Mouse (Mus musculus) frontal cortex, adult 2 months (tissue): Measurements from ENCODE around the gene Frmd8. TPM values are rescaled to one million over a fixed set of nuclear protein-coding genes. Genes with fewer than 3 reads are reported as not detected.
A peak's percentile ranks its signal among the peaks of the same experiment; 100 is the strongest.
"Not testable (repeated sequence)": the region's sequence is repeated elsewhere in the genome, so short reads cannot be mapped to it uniquely, and the experiment has no call there.

Source experiments
- DNase-seq, 2 experiments: peaks; one replicate each; pipeline ENCODE4 v3.0.0; 2022; ENCODE audit warnings: low spot score in 1 of 2; ENCODE audit errors: extremely low spot score in 1 of 2
- polyA plus RNA-seq: library from polyadenylated mRNA; depleted of rRNA; stranded (reverse); fragments of >200 nt; gene quantifications from 2 replicates; pipeline ENCODE4 v1.2.3, GENCODE M21; 2012

Frmd8 gene
- polyA plus RNA-seq, 1 experiment, result 13.1 TPM

GRCm38 (mm10) chr19:5887234-5887815 is 12.3 kb upstream of the Frmd8 start:
- no peak for DNase-seq

- no peak for DNase-seq
These were observed 10.8 kb upstream of the Frmd8 start for GRCm38 (mm10) chr19:5885838-5886237.

- no peak for DNase-seq
These were observed 8.9 kb upstream of the Frmd8 start for GRCm38 (mm10) chr19:5883935-5884334.

DNA sequence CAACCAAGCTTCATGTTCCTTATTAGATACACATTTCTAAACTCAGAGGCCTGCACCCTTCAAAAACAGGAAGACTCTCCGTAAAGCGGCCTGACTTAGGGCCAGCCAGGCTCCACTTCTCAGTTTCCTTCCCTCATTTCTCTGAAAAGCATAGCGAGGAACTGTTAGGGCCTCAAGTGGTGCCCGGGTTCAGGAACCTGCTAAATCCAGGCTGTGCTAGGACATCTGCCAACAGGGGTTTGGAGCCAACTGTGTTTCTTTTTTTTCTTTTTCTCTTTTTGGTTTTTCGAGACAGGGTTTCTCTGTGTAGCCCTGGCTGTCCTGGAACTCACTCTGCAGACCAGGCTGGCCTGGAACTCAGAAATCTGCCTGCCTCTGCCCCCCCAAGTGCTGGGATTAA is 7.0 kb upstream of the Frmd8 start:
- DNase-seq, result not testable (repeated sequence)

DNA sequence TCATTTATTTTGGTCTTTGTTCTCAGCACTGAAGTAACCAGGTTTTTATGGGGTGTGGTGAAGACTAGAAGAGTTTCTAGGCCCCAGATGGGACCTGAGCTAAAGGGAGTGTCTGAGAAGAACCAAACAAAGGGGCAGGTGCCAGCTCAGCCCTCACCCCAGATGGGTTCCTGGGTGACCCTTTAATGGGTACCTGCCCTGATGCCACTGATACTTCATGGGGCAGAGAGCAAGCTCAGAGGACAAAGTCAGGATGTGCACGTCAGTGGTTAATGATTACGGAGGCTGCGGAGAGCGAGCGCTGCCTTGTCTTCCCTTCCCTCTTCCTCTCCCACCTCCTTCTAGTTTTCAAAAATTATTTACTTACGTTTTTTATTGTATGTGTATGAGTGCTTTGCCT is 6.1 kb upstream of the Frmd8 start:
- no peak for DNase-seq

DNA sequence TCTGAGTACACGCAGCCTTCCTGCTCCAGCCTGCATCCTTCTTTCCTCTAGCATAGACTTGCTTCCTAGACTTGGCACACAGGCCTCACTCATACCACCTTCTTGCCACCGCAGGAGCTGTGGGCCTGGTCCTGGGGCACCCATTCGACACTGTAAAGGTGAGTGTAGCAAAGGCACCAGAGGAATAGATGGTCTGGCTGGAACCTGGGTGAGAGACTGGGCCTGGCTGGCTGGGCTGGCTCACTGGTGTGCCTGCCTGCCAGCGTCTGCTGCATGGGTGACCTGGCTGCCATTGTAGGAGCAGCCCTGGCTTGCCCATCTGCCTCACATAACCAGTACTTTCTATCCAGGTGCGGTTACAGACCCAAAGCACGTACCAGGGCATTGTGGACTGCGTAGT is 4.7 kb upstream of the Frmd8 start:
- no peak for DNase-seq

GRCm38 (mm10) chr19:5878916-5879315 is 3.8 kb upstream of the Frmd8 start:
- no peak for DNase-seq

GRCm38 (mm10) chr19:5878362-5878722 is 3.3 kb upstream of the Frmd8 start:
- DNase-seq, result no peak

DNA sequence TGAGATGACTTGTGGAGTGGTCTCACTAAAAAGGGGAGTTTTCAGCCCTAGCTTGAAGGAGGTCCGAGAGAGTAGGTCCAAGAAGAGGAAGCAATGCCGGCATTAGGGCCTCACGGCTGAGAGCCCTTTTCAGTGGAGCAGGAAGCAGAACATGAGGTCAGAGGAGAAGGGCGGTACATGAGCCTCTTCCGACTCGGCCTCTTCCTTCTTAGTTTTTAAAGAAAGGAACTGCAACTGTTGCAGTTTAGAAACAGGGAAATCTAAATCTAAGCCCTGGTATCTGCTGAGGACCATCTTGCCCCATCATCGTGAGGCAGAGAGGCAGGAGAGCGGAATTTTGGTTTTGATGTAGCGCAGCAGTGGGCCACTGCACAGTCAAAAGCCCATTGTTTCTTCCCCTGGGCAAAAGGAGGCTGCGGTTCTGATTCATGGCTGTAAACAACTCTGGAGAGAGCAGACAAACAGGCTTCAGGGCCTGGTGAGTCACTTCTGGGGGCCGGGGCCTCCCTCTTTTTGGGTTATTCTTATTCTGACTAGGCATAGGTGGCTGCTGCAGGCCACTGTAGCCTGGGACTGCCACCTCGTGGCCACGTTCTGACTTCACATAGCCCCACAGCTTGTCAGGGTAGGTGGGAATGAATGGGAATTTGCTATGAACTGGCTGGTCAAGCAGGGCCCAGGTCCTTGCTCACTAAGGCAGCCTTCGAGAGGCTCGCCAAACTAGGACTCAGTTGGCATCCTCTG is 2.7 kb upstream of the Frmd8 start, which contains the start of gene Slc25a45:
Slc25a45 (plus strand) TSS at position 191 of the 744 bp plus-strand sequence.
- peak; percentile 67 to 83 for DNase-seq

- DNase-seq, result no peak
These were observed 594 bp downstream of the Frmd8 start for GRCm38 (mm10) chr19:5874391-5874968.

- DNase-seq, result no peak
These were observed 2.0 kb downstream of the Frmd8 start for GRCm38 (mm10) chr19:5872931-5873556.

DNA sequence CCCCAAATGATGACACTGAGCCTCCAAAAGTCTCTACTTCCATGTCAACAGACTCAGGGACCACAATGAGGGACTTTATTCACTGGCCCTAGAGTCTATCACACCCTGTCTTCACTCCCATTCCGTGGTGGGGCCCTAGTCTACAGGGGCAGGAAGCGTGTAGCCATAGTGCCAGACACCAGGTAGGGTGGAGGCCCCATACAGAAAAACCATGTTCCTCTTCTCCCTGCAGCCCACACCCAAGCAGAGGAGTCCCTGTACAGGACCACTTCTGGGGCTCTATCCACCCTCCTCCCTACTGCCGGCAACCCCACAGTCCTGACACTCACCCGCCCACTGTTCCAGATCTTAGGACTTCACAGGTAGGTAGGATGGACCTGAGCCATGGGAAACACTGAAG is 2.5 kb downstream of the Frmd8 start:
- no peak for DNase-seq

- no peak for DNase-seq
These were observed 3.4 kb downstream of the Frmd8 start for GRCm38 (mm10) chr19:5871683-5872082.

DNA sequence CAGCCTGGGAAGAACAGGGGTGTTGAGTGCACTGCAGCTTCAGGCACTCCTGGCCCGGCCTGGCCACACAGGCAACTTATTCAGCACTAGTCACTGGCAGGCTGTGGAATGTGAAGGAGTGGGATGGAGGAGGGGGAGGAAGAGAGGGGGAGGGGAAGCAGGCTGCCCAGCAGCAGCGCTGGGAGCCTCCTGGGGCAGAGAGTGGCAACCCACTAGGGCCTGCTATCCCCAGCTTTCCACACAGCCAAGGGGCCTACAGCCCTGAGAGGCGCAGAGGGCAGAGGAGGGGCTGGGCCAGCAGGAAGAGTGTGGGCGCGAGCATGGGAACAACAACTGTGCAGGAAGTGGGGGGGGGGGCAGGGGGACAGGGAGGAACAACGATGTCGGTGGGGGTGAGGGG is 3.8 kb downstream of the Frmd8 start:
- no peak for DNase-seq

GRCm38 (mm10) chr19:5868096-5868495 is 7.0 kb downstream of the Frmd8 start:
- no peak for DNase-seq

DNA sequence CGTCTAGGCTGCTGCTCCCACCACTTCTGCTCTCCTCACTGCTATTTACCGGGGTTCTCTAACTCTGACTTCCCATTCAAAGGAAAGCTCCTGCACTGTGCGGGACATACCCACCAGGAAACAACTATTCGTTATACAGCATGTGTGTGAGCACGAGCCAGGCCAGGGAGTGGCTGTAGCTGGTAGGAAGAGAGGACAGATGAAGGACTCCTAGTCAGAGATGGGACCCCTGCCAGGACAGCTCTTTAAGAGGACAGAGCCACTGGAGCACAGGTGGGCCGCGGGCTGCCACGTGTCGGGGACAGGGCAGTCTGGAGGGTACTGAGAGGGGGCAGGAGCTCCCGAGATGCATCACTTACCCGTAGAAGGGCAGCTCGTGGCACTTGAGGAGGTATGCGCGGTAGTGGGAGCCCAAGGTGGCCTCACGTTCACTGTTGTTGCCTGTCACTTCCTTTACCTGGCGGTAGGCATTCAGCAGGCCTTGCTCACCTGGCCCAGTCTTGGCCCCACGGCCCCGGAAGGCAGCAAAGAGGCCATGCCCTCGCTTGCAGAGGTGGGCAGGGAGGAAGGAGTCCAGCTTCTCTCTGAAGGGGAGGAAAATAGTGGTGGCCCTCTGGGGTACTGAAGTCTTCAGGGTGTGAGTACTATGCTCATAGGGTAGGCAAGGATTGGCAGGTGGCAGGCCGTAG is 10.2 kb downstream of the Frmd8 start:
- DNase-seq, result no peak

DNA sequence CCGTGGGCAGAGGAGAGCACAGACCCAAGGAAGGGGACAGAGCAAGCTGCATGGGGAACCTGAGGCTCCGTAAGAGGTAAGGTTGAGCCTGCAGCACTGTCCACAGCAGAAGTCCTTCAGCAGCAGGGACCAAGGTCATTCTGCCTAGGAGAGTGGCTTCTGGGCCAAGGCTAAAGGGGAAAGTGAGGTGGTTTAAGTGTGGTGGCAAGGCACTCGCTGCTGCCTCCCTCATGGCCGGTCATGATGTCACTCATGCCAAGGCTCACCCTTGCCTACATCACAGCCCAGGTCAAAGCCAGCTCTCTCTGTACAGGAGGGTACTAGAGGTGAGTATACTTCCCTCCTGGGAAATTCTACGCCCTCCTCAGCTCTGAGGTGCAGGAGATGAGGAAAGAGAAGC is 11.3 kb downstream of the Frmd8 start:
- no peak for DNase-seq

- DNase-seq, result no peak
These were observed 12.6 kb downstream of the Frmd8 start for GRCm38 (mm10) chr19:5862335-5863085.

- DNase-seq, result no peak
These were observed 18.5 kb downstream of the Frmd8 start for GRCm38 (mm10) chr19:5856604-5857003.

DNA sequence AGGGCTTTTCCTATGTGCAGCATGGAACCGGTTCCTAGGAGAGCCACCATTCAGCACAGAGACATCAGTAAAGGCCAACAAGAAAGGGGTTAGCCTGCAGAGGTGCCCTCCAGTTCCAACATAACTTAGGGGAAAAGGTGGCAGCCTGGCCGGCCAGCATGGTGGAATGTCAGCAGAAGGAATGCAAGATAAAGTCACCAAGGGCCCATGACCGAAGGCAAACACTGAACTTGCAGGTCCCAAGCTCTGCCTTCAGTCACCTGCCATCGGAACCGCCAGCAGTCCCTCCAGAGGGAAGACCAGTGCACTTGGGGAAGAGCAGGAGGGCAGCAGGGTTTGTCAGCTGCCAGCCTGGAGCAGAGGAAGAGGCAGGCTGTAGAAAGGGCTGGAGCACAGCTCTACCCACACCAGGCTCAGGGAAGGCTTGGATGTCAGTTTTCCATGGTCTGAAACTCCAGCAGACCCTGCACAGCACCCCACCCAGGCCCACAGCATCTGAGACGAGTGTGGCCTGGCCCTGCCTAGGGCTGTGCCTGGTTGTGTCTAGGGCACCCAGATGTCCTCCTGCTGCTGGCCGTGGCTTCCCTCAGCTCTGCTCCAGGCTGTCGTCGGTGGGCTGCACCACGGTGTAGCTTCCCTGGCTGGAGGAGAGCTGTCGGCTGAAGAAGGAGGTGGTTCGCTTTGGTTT is 22.9 kb downstream of the Frmd8 start:
- DNase-seq, result no peak
